ENCODE assay signal across 26 mouse cellular contexts in genomic region chr9:122667646-122667981, GRCm38 (mm10).
DNase-seq lines count a peak whose midpoint lies in the region; ATAC-seq and TF ChIP-seq lines count a peak whose summit lies in the region.
"Had no signal": no experiment of that assay in that cellular context is flagged by ENCODE, and none has a peak within 500 bp of the region (broad histone marks: within the 10 kb centered on the region; RNA-seq: fewer than 3 reads in every experiment).

No protein-coding gene starts in this region.

- H3K9me3 ChIP-seq in forebrain, embryonic 13.5 days (replicated peaks) = no peaks in the 10 kb centered on the region
- H3K9me3 ChIP-seq in forebrain, embryonic 14.5 days (replicated peaks; ENCODE audit: control insufficient read depth, low read length) = no peaks in the 10 kb centered on the region
- no peaks in the 10 kb centered on the region for H3K9me3 ChIP-seq in midbrain, embryonic 10.5 days (replicated peaks)
- H3K9me3 ChIP-seq in midbrain, postnatal 0 days (ENCODE audit: low read length) = no peaks in the 10 kb centered on the region
- no peaks in the 10 kb centered on the region for H3K9me3 ChIP-seq in hindbrain, embryonic 16.5 days (ENCODE audit: control insufficient read depth, low read length)
- no peaks in the 10 kb centered on the region for H3K9me3 ChIP-seq in midbrain, embryonic 16.5 days (replicated peaks; ENCODE audit: control insufficient read depth, low read length, poor library complexity, severe bottlenecking)
- H3K9me3 ChIP-seq: liver, embryonic 12.5 days had no signal

- no peak for ATAC-seq in forebrain, embryonic 13.5 days
- no peak for ATAC-seq in forebrain, embryonic 14.5 days
- ATAC-seq in midbrain, postnatal 0 days (ENCODE audit: low FRiP score) = no peak
- ATAC-seq in hindbrain, embryonic 16.5 days = peak; percentile 45; the same call in 1 of the 2 replicates
- ATAC-seq in midbrain, embryonic 16.5 days = peak; percentile 51
- ATAC-seq in erythroblast, adult 5-6 weeks (replicated peaks; ENCODE audit: low FRiP score, poor library complexity, severe bottlenecking) = no peak
- ATAC-seq: inflammation-experienced regulatory T-cells, adult 6 months; liver, embryonic 12.5 days; liver, postnatal 0 days; Patski had no signal

- no peaks in the 10 kb centered on the region for H3K27me3 ChIP-seq in forebrain, embryonic 13.5 days
- no peaks in the 10 kb centered on the region for H3K27me3 ChIP-seq in forebrain, embryonic 14.5 days (replicated peaks; ENCODE audit: control insufficient read depth, insufficient read depth, low read length)
- H3K27me3 ChIP-seq in midbrain, embryonic 10.5 days (ENCODE audit: low read depth, poor library complexity, severe bottlenecking) = peaks cover 38% of the 10 kb centered on the region
- H3K27me3 ChIP-seq in midbrain, postnatal 0 days (ENCODE audit: insufficient read depth, low read length) = no peaks in the 10 kb centered on the region
- H3K27me3 ChIP-seq in hindbrain, embryonic 16.5 days (replicated peaks; ENCODE audit: control insufficient read depth, insufficient read depth, low read length) = no peaks in the 10 kb centered on the region
- H3K27me3 ChIP-seq in midbrain, embryonic 16.5 days (ENCODE audit: control insufficient read depth, insufficient read depth, low read depth, low read length) = no peaks in the 10 kb centered on the region
- H3K27me3 ChIP-seq: liver, embryonic 12.5 days; Patski had no signal

- no peak overlapping the region for H3K4me2 ChIP-seq in forebrain, embryonic 13.5 days
- H3K4me2 ChIP-seq in forebrain, embryonic 14.5 days (ENCODE audit: low read length) = no peak overlapping the region
- H3K4me2 ChIP-seq in midbrain, postnatal 0 days (ENCODE audit: low read depth, low read length, poor library complexity, severe bottlenecking) = no peak overlapping the region
- H3K4me2 ChIP-seq in hindbrain, embryonic 16.5 days (ENCODE audit: low read length) = no peak overlapping the region
- H3K4me2 ChIP-seq in midbrain, embryonic 16.5 days (ENCODE audit: low read length) = no peak overlapping the region
- H3K4me2 ChIP-seq: heart, embryonic 11.5 days; liver, embryonic 12.5 days had no signal

- no peak for DNase-seq in forebrain, embryonic 14.5 days (ENCODE audit: low spot score)
- DNase-seq in midbrain, embryonic 10.5 days (ENCODE audit: low spot score) = no peak
- DNase-seq in midbrain, postnatal 0 days (ENCODE audit: low spot score) = no peak
- DNase-seq: adrenal gland, postnatal 10 days; cerebellum, adult 9-10 months; cerebellum, postnatal 36 days; gastrocnemius, postnatal 25 days; heart, adult 11 months; heart, postnatal 36 days; kidney, adult 11 months; layer of hippocampus, postnatal 36 days; left cerebral cortex, postnatal 4 days; liver, postnatal 0 days; lung, postnatal 36 days; right cerebral cortex, postnatal 4 days; thymus, adult 18-20 months; thymus, postnatal 25 days had no signal

- 0 out of 2 replicates have a peak overlapping the region, but pooled peaks have one; percentile 5 for H3K9ac ChIP-seq in forebrain, embryonic 13.5 days
- H3K9ac ChIP-seq in forebrain, embryonic 14.5 days (ENCODE audit: low read length) = no peak overlapping the region
- no peak overlapping the region for H3K9ac ChIP-seq in midbrain, postnatal 0 days (replicated peaks; ENCODE audit: low read length, poor library complexity, severe bottlenecking)
- H3K9ac ChIP-seq in hindbrain, embryonic 16.5 days (ENCODE audit: low read depth, low read length) = no peak overlapping the region
- H3K9ac ChIP-seq in midbrain, embryonic 16.5 days (ENCODE audit: low read depth, low read length) = no peak overlapping the region
- H3K9ac ChIP-seq: liver, embryonic 12.5 days; liver, postnatal 0 days had no signal

- peaks cover 11% of the 10 kb centered on the region for H3K4me1 ChIP-seq in forebrain, embryonic 13.5 days
- no peaks in the 10 kb centered on the region for H3K4me1 ChIP-seq in forebrain, embryonic 14.5 days (ENCODE audit: control insufficient read depth, insufficient read depth, low read length)
- H3K4me1 ChIP-seq in midbrain, embryonic 10.5 days = peaks cover 26% of the 10 kb centered on the region
- H3K4me1 ChIP-seq in midbrain, postnatal 0 days (ENCODE audit: insufficient read depth, low read length) = no peaks in the 10 kb centered on the region
- peaks cover 6% of the 10 kb centered on the region for H3K4me1 ChIP-seq in hindbrain, embryonic 16.5 days (ENCODE audit: control insufficient read depth, insufficient read depth, low read depth, low read length)
- peaks cover 8% of the 10 kb centered on the region for H3K4me1 ChIP-seq in midbrain, embryonic 16.5 days (ENCODE audit: control insufficient read depth, insufficient read depth, low read length)
- H3K4me1 ChIP-seq: liver, embryonic 12.5 days had no signal

- no peaks in the 10 kb centered on the region for H3K36me3 ChIP-seq in forebrain, embryonic 13.5 days (ENCODE audit: poor library complexity, severe bottlenecking)
- H3K36me3 ChIP-seq in forebrain, embryonic 14.5 days (ENCODE audit: control insufficient read depth, insufficient read depth, low read length) = no peaks in the 10 kb centered on the region
- H3K36me3 ChIP-seq in midbrain, embryonic 10.5 days = no peaks in the 10 kb centered on the region
- H3K36me3 ChIP-seq in midbrain, postnatal 0 days (ENCODE audit: insufficient read depth, low read length) = no peaks in the 10 kb centered on the region
- no peaks in the 10 kb centered on the region for H3K36me3 ChIP-seq in hindbrain, embryonic 16.5 days (ENCODE audit: control insufficient read depth, insufficient read depth, low read length)
- no peaks in the 10 kb centered on the region for H3K36me3 ChIP-seq in midbrain, embryonic 16.5 days (ENCODE audit: control insufficient read depth, insufficient read depth, low read length)
- H3K36me3 ChIP-seq: liver, embryonic 12.5 days had no signal

- H3K4me3 ChIP-seq in forebrain, embryonic 13.5 days = no peak overlapping the region
- H3K4me3 ChIP-seq in forebrain, embryonic 14.5 days (ENCODE audit: low read depth, low read length) = no peak overlapping the region
- H3K4me3 ChIP-seq in midbrain, embryonic 10.5 days = no peak overlapping the region
- no peak overlapping the region for H3K4me3 ChIP-seq in midbrain, postnatal 0 days (ENCODE audit: low read depth, low read length)
- no peak overlapping the region for H3K4me3 ChIP-seq in hindbrain, embryonic 16.5 days (ENCODE audit: low read length)
- no peak overlapping the region for H3K4me3 ChIP-seq in midbrain, embryonic 16.5 days (ENCODE audit: low read depth, low read length)
- H3K4me3 ChIP-seq: liver, embryonic 12.5 days had no signal

- WGBS in forebrain, embryonic 13.5 days = 52% methylated on average over 3 of the region's 3 CpGs
- WGBS in forebrain, embryonic 14.5 days = 40% methylated on average over 3 of the region's 3 CpGs
- 56% methylated on average over 3 of the region's 3 CpGs for WGBS in midbrain, embryonic 10.5 days
- WGBS in midbrain, postnatal 0 days = 32% methylated on average over 3 of the region's 3 CpGs
- 47% methylated on average over 3 of the region's 3 CpGs for WGBS in hindbrain, embryonic 16.5 days
- WGBS in midbrain, embryonic 16.5 days = 32% methylated on average over 3 of the region's 3 CpGs

- H3K27ac ChIP-seq in forebrain, embryonic 13.5 days = no peak overlapping the region
- no peak overlapping the region for H3K27ac ChIP-seq in forebrain, embryonic 14.5 days (ENCODE audit: low read depth, low read length)
- H3K27ac ChIP-seq in midbrain, embryonic 10.5 days (replicated peaks) = peak overlapping the region; percentile 33; the same call in 1 of the 2 replicates
- no peak overlapping the region for H3K27ac ChIP-seq in midbrain, postnatal 0 days (ENCODE audit: low read depth, low read length)
- no peak overlapping the region for H3K27ac ChIP-seq in hindbrain, embryonic 16.5 days (ENCODE audit: low read depth, low read length)
- H3K27ac ChIP-seq in midbrain, embryonic 16.5 days (ENCODE audit: low read length) = peak overlapping the region; percentile 69; the same call in 1 of the 2 replicates
- H3K27ac ChIP-seq: liver, embryonic 12.5 days; stomach, postnatal 0 days had no signal

- TF ChIP-seq CTCF in midbrain, postnatal 0 days (IDR thresholded peaks at IDR 0.05) = no peak

Comparison
In these comparisons a context has a peak if more than half of its experiments do, and no peak if none do; other contexts are left out.
1. ATAC-seq: peak in hindbrain, embryonic 16.5 days (single experiment) and midbrain, embryonic 16.5 days (single experiment); none in forebrain, embryonic 13.5 days (single experiment), forebrain, embryonic 14.5 days (single experiment), midbrain, postnatal 0 days (single experiment) and erythroblast, adult 5-6 weeks (single experiment).
2. H3K27ac ChIP-seq: peak in midbrain, embryonic 10.5 days (single experiment) and midbrain, embryonic 16.5 days (single experiment); none in forebrain, embryonic 13.5 days (single experiment), forebrain, embryonic 14.5 days (single experiment), midbrain, postnatal 0 days (single experiment) and hindbrain, embryonic 16.5 days (single experiment).